ENCODE assay signal across 9 mouse cellular contexts in genomic region chr9:58805601-58806318, GRCm38 (mm10). TPM values are rescaled to one million over a fixed set of nuclear protein-coding genes. Genes with fewer than 3 reads are reported as not detected.
DNase-seq lines count a peak whose midpoint lies in the region; ATAC-seq and TF ChIP-seq lines count a peak whose summit lies in the region.
"Had no signal": no experiment of that assay in that cellular context is flagged by ENCODE, and none has a peak within 500 bp of the region (broad histone marks: within the 10 kb centered on the region; RNA-seq: fewer than 3 reads in every experiment).

No protein-coding gene starts in this region.

- no peaks in the 10 kb centered on the region for H3K9me3 ChIP-seq in intestine, postnatal 0 days (ENCODE audit: control insufficient read depth)
- no peaks in the 10 kb centered on the region for H3K9me3 ChIP-seq in liver, postnatal 0 days (ENCODE audit: low read length)
- no peaks in the 10 kb centered on the region for H3K9me3 ChIP-seq in neural tube, embryonic 11.5 days (ENCODE audit: control insufficient read depth, low read length)

- H3K9ac ChIP-seq in intestine, postnatal 0 days (ENCODE audit: low read depth, low read length): no peak overlapping the region
- no peak overlapping the region for H3K9ac ChIP-seq in liver, postnatal 0 days (replicated peaks)
- H3K9ac ChIP-seq in neural tube, embryonic 11.5 days (ENCODE audit: low read length): no peak overlapping the region

- TF ChIP-seq CTCF in intestine, postnatal 0 days (IDR thresholded peaks at IDR 0.05; ENCODE audit: low read depth): no peak
- no peak for TF ChIP-seq CTCF in liver, postnatal 0 days (IDR thresholded peaks at IDR 0.05; ENCODE audit: low read depth)

- H3K27ac ChIP-seq in intestine, postnatal 0 days (ENCODE audit: low read depth, low read length): no peak overlapping the region
- no peak overlapping the region for H3K27ac ChIP-seq in liver, postnatal 0 days (ENCODE audit: low read depth)
- no peak overlapping the region for H3K27ac ChIP-seq in neural tube, embryonic 11.5 days (ENCODE audit: low read depth, low read length)

- WGBS in intestine, postnatal 0 days: 12% methylated on average over 15 of the region's 15 CpGs
- 11% methylated on average over 15 of the region's 15 CpGs for WGBS in liver, postnatal 0 days (ENCODE audit: insufficient replicate concordance)
- 12% methylated on average over 15 of the region's 15 CpGs for WGBS in neural tube, embryonic 11.5 days

- TF ChIP-seq EP300 in liver, postnatal 0 days (IDR thresholded peaks at IDR 0.05; ENCODE audit: low read depth): no peak

- peak overlapping the region; percentile 53 for H3K4me2 ChIP-seq in intestine, postnatal 0 days (replicated peaks; ENCODE audit: low read depth)
- peak overlapping the region; percentile 54 for H3K4me2 ChIP-seq in liver, postnatal 0 days (ENCODE audit: low read depth, low read length)
- peak overlapping the region; percentile 47 for H3K4me2 ChIP-seq in neural tube, embryonic 11.5 days (ENCODE audit: low read depth)

- no peaks in the 10 kb centered on the region for H3K27me3 ChIP-seq in intestine, postnatal 0 days (replicated peaks; ENCODE audit: control insufficient read depth, insufficient read depth, low read length)
- no peaks in the 10 kb centered on the region for H3K27me3 ChIP-seq in liver, postnatal 0 days (ENCODE audit: insufficient read depth, low read length)
- no peaks in the 10 kb centered on the region for H3K27me3 ChIP-seq in neural tube, embryonic 11.5 days (ENCODE audit: control insufficient read depth, insufficient read depth, low read length)

- peak; percentile 97 for ATAC-seq in common myeloid progenitor, adult 5-6 weeks (replicated peaks; ENCODE audit: low read depth, poor library complexity, severe bottlenecking)
- no peak for ATAC-seq in intestine, postnatal 0 days
- no peak for ATAC-seq in liver, postnatal 0 days
- no peak for ATAC-seq in neural tube, embryonic 11.5 days (ENCODE audit: insufficient read depth, low FRiP score, low TSS enrichment)

- H3K4me3 ChIP-seq in intestine, postnatal 0 days (ENCODE audit: low read depth, low read length): peak overlapping the region; percentile 17; the same call in 1 of the 2 replicates
- H3K4me3 ChIP-seq in liver, postnatal 0 days (ENCODE audit: low read depth, low read length): no peak overlapping the region
- no peak overlapping the region; the same call in 1 of the 2 replicates for H3K4me3 ChIP-seq in neural tube, embryonic 11.5 days (ENCODE audit: low read depth, low read length)

- no peaks in the 10 kb centered on the region; the same call in 1 of the 2 replicates for H3K4me1 ChIP-seq in intestine, postnatal 0 days (replicated peaks; ENCODE audit: control insufficient read depth, insufficient read depth, low read length)
- no peaks in the 10 kb centered on the region for H3K4me1 ChIP-seq in liver, postnatal 0 days (ENCODE audit: insufficient read depth)
- no peaks in the 10 kb centered on the region for H3K4me1 ChIP-seq in neural tube, embryonic 11.5 days (ENCODE audit: control insufficient read depth, insufficient read depth, low read length)

- no peaks in the 10 kb centered on the region for H3K36me3 ChIP-seq in intestine, postnatal 0 days (ENCODE audit: control insufficient read depth, insufficient read depth)
- no peaks in the 10 kb centered on the region for H3K36me3 ChIP-seq in liver, postnatal 0 days (replicated peaks; ENCODE audit: insufficient read depth, low read length)
- H3K36me3 ChIP-seq in neural tube, embryonic 11.5 days (ENCODE audit: control insufficient read depth, insufficient read depth, low read length): no peaks in the 10 kb centered on the region

- peak; percentile 35 to 65 for DNase-seq in cerebellum, postnatal 25 days
- DNase-seq in cerebellum, adult 11 months: no peak
- DNase-seq in heart, adult 18-20 months: peak; percentile 72 to 75
- DNase-seq in liver, postnatal 0 days: peak; percentile 83
- DNase-seq in neural tube, embryonic 11.5 days (ENCODE audit: low spot score): peak; percentile 83
- peak; percentile 75 for DNase-seq in thymus, postnatal 14 days

RNA-seq across cellular contexts. Expression of gene Hcn4, which starts 17.5 kb away (rescaled TPM):
- not detected in 2 replicates for total RNA-seq in common myeloid progenitor, adult 5-6 weeks (2017)
- 1 to 10 TPM; 6.6 to 6.8 TPM for total RNA-seq in heart, adult 18-20 months (2021)
- polyA plus RNA-seq in intestine, postnatal 0 days (2015; fragmentation: Nextera tagmentation; extraction: Ambion mirVana): 0.27 TPM in 2 replicates
- not detected in 2 replicates for polyA plus RNA-seq in liver, postnatal 0 days (2015; fragmentation: Nextera tagmentation; extraction: Ambion mirVana)
- 1.2 and 1.4 TPM in 2 replicates for polyA plus RNA-seq in neural tube, embryonic 11.5 days (2014; fragmentation: Nextera tagmentation; extraction: Ambion mirVana)
- total RNA-seq: neutrophil, adult 5-6 weeks had no signal
